ENCODE assay signal across 14 mouse cellular contexts in the genomic region with DNA sequence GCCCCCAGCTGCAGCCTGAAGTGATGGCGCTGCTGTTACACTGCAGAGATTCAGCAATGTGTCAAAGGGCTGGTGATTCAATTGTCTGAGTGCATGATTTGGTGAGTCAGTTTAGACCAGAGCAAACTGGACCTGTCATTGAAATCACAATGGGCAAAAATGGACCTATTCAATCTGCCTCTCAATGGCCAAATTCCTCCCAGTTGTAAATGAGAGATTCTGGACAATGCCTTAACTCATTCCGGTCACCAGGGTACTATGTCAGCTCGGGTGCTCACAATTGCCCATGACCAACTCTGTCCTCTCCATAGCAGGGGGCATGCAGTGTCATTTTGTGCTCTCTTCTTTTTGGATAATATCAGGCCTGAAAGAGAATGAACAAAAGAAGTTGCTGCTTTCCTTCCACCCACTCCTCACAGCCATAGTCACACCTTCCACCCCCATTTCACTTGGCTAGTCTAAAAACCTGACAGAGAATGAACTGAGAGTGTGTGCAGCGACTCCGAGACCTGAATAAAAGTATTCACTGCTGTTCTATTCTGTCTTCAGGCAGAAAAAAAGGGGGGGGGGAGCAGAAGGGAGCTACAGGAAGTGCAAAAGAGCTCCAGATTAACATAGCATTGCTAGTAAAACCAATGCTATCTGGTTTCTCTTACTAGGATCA.
DNase-seq lines count a peak whose midpoint lies in the region; ATAC-seq and TF ChIP-seq lines count a peak whose summit lies in the region.
"Had no signal": no experiment of that assay in that cellular context is flagged by ENCODE, and none has a peak within 500 bp of the region (broad histone marks: within the 10 kb centered on the region; RNA-seq: fewer than 3 reads in every experiment).

No protein-coding gene starts in this region.

- H3K9ac ChIP-seq in hindbrain, embryonic 16.5 days (ENCODE audit: low read depth, low read length): no peak overlapping the region
- no peak overlapping the region for H3K9ac ChIP-seq in forebrain, embryonic 15.5 days (replicated peaks)
- no peak overlapping the region for H3K9ac ChIP-seq in heart, adult 2 months (ENCODE audit: low read depth, low read length)
- H3K9ac ChIP-seq: kidney, embryonic 15.5 days; liver, embryonic 12.5 days had no signal

- TF ChIP-seq EP300 in heart, adult 2 months (IDR thresholded peaks at IDR 0.05; ENCODE audit: insufficient read depth, low read depth, low read length): no peak

- no peaks in the 10 kb centered on the region for H3K9me3 ChIP-seq in hindbrain, embryonic 10.5 days
- no peaks in the 10 kb centered on the region; the same call in 1 of the 2 replicates for H3K9me3 ChIP-seq in hindbrain, embryonic 16.5 days (ENCODE audit: control insufficient read depth, low read length)
- no peaks in the 10 kb centered on the region for H3K9me3 ChIP-seq in forebrain, embryonic 15.5 days
- H3K9me3 ChIP-seq: kidney, embryonic 15.5 days; liver, embryonic 12.5 days had no signal

- H3K27me3 ChIP-seq in hindbrain, embryonic 10.5 days (ENCODE audit: insufficient read depth, poor library complexity, severe bottlenecking): peaks cover 23% of the 10 kb centered on the region; the same call in 1 of the 2 replicates
- H3K27me3 ChIP-seq in hindbrain, embryonic 16.5 days (replicated peaks; ENCODE audit: control insufficient read depth, insufficient read depth, low read length): no peaks in the 10 kb centered on the region
- H3K27me3 ChIP-seq in forebrain, embryonic 15.5 days: no peaks in the 10 kb centered on the region
- no peaks in the 10 kb centered on the region for H3K27me3 ChIP-seq in heart, adult 2 months (ENCODE audit: control insufficient read depth, insufficient read depth, low read length)
- H3K27me3 ChIP-seq: kidney, embryonic 15.5 days; liver, embryonic 12.5 days had no signal

- intact Hi-C loops in heart, postnatal 14 days (cut with DNase I): no loop called here
- intact Hi-C loops in heart, adult 2 months (cut with DNase I): no loop called here

- no peak overlapping the region for H3K4me3 ChIP-seq in hindbrain, embryonic 10.5 days
- no peak overlapping the region for H3K4me3 ChIP-seq in hindbrain, embryonic 16.5 days (ENCODE audit: low read length)
- H3K4me3 ChIP-seq in forebrain, embryonic 15.5 days: no peak overlapping the region
- no peak overlapping the region for H3K4me3 ChIP-seq in heart, adult 2 months
- H3K4me3 ChIP-seq: kidney, embryonic 15.5 days; liver, embryonic 12.5 days had no signal

- no peak for TF ChIP-seq CTCF in heart, adult 2 months (IDR thresholded peaks at IDR 0.05)

- no peaks in the 10 kb centered on the region for H3K36me3 ChIP-seq in hindbrain, embryonic 10.5 days
- H3K36me3 ChIP-seq in hindbrain, embryonic 16.5 days (ENCODE audit: control insufficient read depth, insufficient read depth, low read length): no peaks in the 10 kb centered on the region
- no peaks in the 10 kb centered on the region for H3K36me3 ChIP-seq in forebrain, embryonic 15.5 days
- no peaks in the 10 kb centered on the region for H3K36me3 ChIP-seq in heart, adult 2 months (ENCODE audit: control insufficient read depth, insufficient read depth, low read length)
- H3K36me3 ChIP-seq: kidney, embryonic 15.5 days; liver, embryonic 12.5 days had no signal

- no peak for ATAC-seq in hindbrain, embryonic 16.5 days
- ATAC-seq in forebrain, embryonic 15.5 days (replicated peaks): 0 out of 2 replicates have a peak, but pooled peaks have one; percentile 23
- ATAC-seq: liver, embryonic 12.5 days had no signal

- DNase-seq in hindbrain, embryonic 10.5 days (ENCODE audit: low spot score): peak; percentile 58
- DNase-seq in ZHBTc4 (ENCODE audit: low read depth, low spot score): peak; percentile 93
- DNase-seq in retina, embryonic 14.5 days (ENCODE audit: low spot score): peak; percentile 65
- no peak for DNase-seq in heart, postnatal 14 days
- no peak for DNase-seq in kidney, postnatal 25 days
- no peak for DNase-seq in heart, adult 2 months
- DNase-seq: B cell, adult 2 months; cerebellum, adult 9-10 months; lung, postnatal 10 days had no signal

- peak overlapping the region; percentile 40; the same call in 1 of the 2 replicates for H3K27ac ChIP-seq in hindbrain, embryonic 10.5 days
- no peak overlapping the region for H3K27ac ChIP-seq in hindbrain, embryonic 16.5 days (ENCODE audit: low read depth, low read length)
- H3K27ac ChIP-seq in forebrain, embryonic 15.5 days (replicated peaks): no peak overlapping the region
- no peak overlapping the region for H3K27ac ChIP-seq in heart, adult 2 months
- H3K27ac ChIP-seq: kidney, embryonic 15.5 days; liver, embryonic 12.5 days had no signal

- H3K4me1 ChIP-seq in hindbrain, embryonic 10.5 days (replicated peaks): peaks cover 13% of the 10 kb centered on the region
- H3K4me1 ChIP-seq in hindbrain, embryonic 16.5 days (ENCODE audit: control insufficient read depth, insufficient read depth, low read depth, low read length): no peaks in the 10 kb centered on the region
- H3K4me1 ChIP-seq in forebrain, embryonic 15.5 days: peaks cover 5% of the 10 kb centered on the region; the same call in 1 of the 2 replicates
- H3K4me1 ChIP-seq in heart, adult 2 months (ENCODE audit: control insufficient read depth, insufficient read depth, low read length): no peaks in the 10 kb centered on the region
- H3K4me1 ChIP-seq: kidney, embryonic 15.5 days; liver, embryonic 12.5 days had no signal

- H3K79me2 ChIP-seq in heart, adult 2 months (replicated peaks; ENCODE audit: control insufficient read depth, insufficient read depth, low read length): no peaks in the 10 kb centered on the region

- no peak overlapping the region for H3K4me2 ChIP-seq in hindbrain, embryonic 16.5 days (ENCODE audit: low read length)
- H3K4me2 ChIP-seq in forebrain, embryonic 15.5 days (replicated peaks): no peak overlapping the region
- H3K4me2 ChIP-seq: heart, embryonic 11.5 days; kidney, embryonic 15.5 days; liver, embryonic 12.5 days had no signal

- TF ChIP-seq POLR2A in heart, adult 2 months (IDR thresholded peaks at IDR 0.05; ENCODE audit: insufficient read depth, low read depth, low read length): no peak

- 21% methylated on average over 5 of the region's 5 CpGs for WGBS in hindbrain, embryonic 10.5 days
- 25% methylated on average over 5 of the region's 5 CpGs for WGBS in hindbrain, embryonic 16.5 days
- 16% methylated on average over 5 of the region's 5 CpGs for WGBS in forebrain, embryonic 15.5 days
- 81% methylated on average over 5 of the region's 5 CpGs for WGBS in heart, adult 2 months

Comparison
In these comparisons a context has a peak if more than half of its experiments do, and no peak if none do; other contexts are left out.
1. DNase-seq: peak in hindbrain, embryonic 10.5 days (single experiment), ZHBTc4 (single experiment) and retina, embryonic 14.5 days (single experiment); none in heart, postnatal 14 days (0 of 2), kidney, postnatal 25 days (0 of 2) and heart, adult 2 months (0 of 2).